Mouse (Mus musculus) midbrain, embryonic 15.5 days (tissue): ENCODE data around the gene Rtn3. TPM values are rescaled to one million over a fixed set of nuclear protein-coding genes. Genes with fewer than 3 reads are reported as not detected.
A peak's percentile ranks its signal among the peaks of the same experiment; 100 is the strongest.

Source experiments
- ATAC-seq: fragments of 200-750 bp; cut with Nextera tagmentation; replicated peaks from 2 replicates; pipeline ENCODE4 v1.8.0; 2017; ENCODE audit warnings: moderate TSS enrichment
- H3K27ac ChIP-seq: fragments of 300-500 bp; sonication (generic); 2 replicates; pipeline ENCODE4 v1.5.1; 2015; ENCODE audit warnings: mild to moderate bottlenecking, inconsistent platforms
- H3K27me3 ChIP-seq: fragments of 300-500 bp; sonication (generic); replicated peaks from 2 replicates; pipeline ENCODE4 v1.6.1; 2015; ENCODE audit warnings: inconsistent platforms
- H3K36me3 ChIP-seq: fragments of 300-500 bp; sonication (generic); replicated peaks from 2 replicates; pipeline ENCODE4 v1.6.1; 2015; ENCODE audit warnings: inconsistent platforms
- H3K4me1 ChIP-seq: fragments of 300-500 bp; sonication (generic); 2 replicates; pipeline ENCODE4 v1.6.1; 2015; ENCODE audit warnings: inconsistent platforms
- H3K4me2 ChIP-seq: fragments of 300-500 bp; sonication (generic); 2 replicates; pipeline ENCODE4 v1.6.1; 2015; ENCODE audit warnings: inconsistent platforms, mild to moderate bottlenecking, moderate library complexity
- H3K4me3 ChIP-seq: fragments of 300-500 bp; sonication (generic); 2 replicates; pipeline ENCODE4 v1.5.1; 2015; ENCODE audit warnings: mild to moderate bottlenecking, inconsistent platforms
- H3K9ac ChIP-seq: fragments of 300-500 bp; sonication (generic); 2 replicates; pipeline ENCODE4 v1.6.1; 2015; ENCODE audit warnings: mild to moderate bottlenecking, inconsistent platforms
- H3K9me3 ChIP-seq: fragments of 300-500 bp; sonication (generic); 2 replicates; pipeline ENCODE4 v1.6.1; 2016; ENCODE audit warnings: inconsistent platforms
- WGBS: fragments of 180-500 bp; shearing (Covaris S2); methylation state at CpG from one replicate; pipeline ENCODE4 v1.1.7; 2015; ENCODE audit warnings: mixed read lengths; 5-methylcytosine and 5-hydroxymethylcytosine counted together
- polyA plus RNA-seq: library from polyadenylated mRNA; unstranded; fragments of >200 nt; fragmentation: Nextera tagmentation; extraction: Ambion mirVana; gene quantifications from 2 replicates; pipeline ENCODE4 v1.2.1, GENCODE M21; 2015

Rtn3 gene
- polyA plus RNA-seq, result 644 and 648 TPM in 2 replicates

GRCm38 (mm10) chr19:7482599-7483511 lies at the start of gene Rtn3:
Gene Rtn3 (minus strand): TSS chr19:7483281.
- ATAC-seq, result peak; percentile 93
- H3K4me2 ChIP-seq, result peak within 1 kb of the TSS; percentile 60
- H3K36me3 ChIP-seq, result no peaks in the 10 kb centered on the region
- peak within 1 kb of the TSS; percentile 100 for H3K4me3 ChIP-seq
- no peaks in the 10 kb centered on the region for H3K9me3 ChIP-seq
- no peaks in the 10 kb centered on the region for H3K27me3 ChIP-seq
- under 1% methylated on average over 80 of the region's 80 CpGs for WGBS
- peak within 1 kb of the TSS; percentile 100 for H3K9ac ChIP-seq
- H3K4me1 ChIP-seq, result peaks cover 38% of the 10 kb centered on the region
- H3K27ac ChIP-seq, result peak within 1 kb of the TSS; percentile 100

- 88% methylated on average over 5 of the region's 5 CpGs for WGBS
- H3K27ac ChIP-seq, result no peak overlapping the region
- H3K4me3 ChIP-seq, result no peak overlapping the region
- H3K36me3 ChIP-seq, result peaks cover 10% of the 10 kb centered on the region; the same call in 1 of the 2 replicates
- no peak for ATAC-seq
- no peaks in the 10 kb centered on the region for H3K27me3 ChIP-seq
- H3K4me1 ChIP-seq, result no peaks in the 10 kb centered on the region
- no peak overlapping the region for H3K4me2 ChIP-seq
- no peaks in the 10 kb centered on the region for H3K9me3 ChIP-seq
- no peak overlapping the region for H3K9ac ChIP-seq
Measured at GRCm38 (mm10) chr19:7531906-7532305, 48.8 kb upstream of the Rtn3 start.

GRCm38 (mm10) chr19:7528639-7529428 lies 45.8 kb upstream of the Rtn3 start:
- Histone ChIP-seq H3K4me1 (no peaks in the 10 kb centered on the region), H3K4me3 (no peak overlapping the region), H3K27ac (no peak overlapping the region), H3K9me3 (no peaks in the 10 kb centered on the region), H3K36me3 (peaks cover 10% of the 10 kb centered on the region; the same call in 1 of the 2 replicates), H3K9ac (no peak overlapping the region), H3K4me2 (no peak overlapping the region), H3K27me3 (no peaks in the 10 kb centered on the region)
- 54% methylated on average over 7 of the region's 7 CpGs for WGBS
- ATAC-seq, result peak; percentile 75

GRCm38 (mm10) chr19:7524879-7525278 lies 41.8 kb upstream of the Rtn3 start:
- Histone ChIP-seq H3K36me3 (peaks cover 17% of the 10 kb centered on the region), H3K9me3 (no peaks in the 10 kb centered on the region), H3K27ac (no peak overlapping the region), H3K27me3 (no peaks in the 10 kb centered on the region), H3K4me1 (no peaks in the 10 kb centered on the region), H3K4me2 (no peak overlapping the region), H3K9ac (no peak overlapping the region), H3K4me3 (no peak overlapping the region)
- 83% methylated on average over 3 of the region's 3 CpGs for WGBS
- no peak for ATAC-seq

- no peak overlapping the region for H3K4me3 ChIP-seq
- H3K9me3 ChIP-seq, result no peaks in the 10 kb centered on the region
- no peak overlapping the region for H3K9ac ChIP-seq
- H3K36me3 ChIP-seq, result peaks cover 20% of the 10 kb centered on the region
- no peaks in the 10 kb centered on the region for H3K4me1 ChIP-seq
- H3K4me2 ChIP-seq, result no peak overlapping the region
- H3K27me3 ChIP-seq, result no peaks in the 10 kb centered on the region
- no peak for ATAC-seq
- H3K27ac ChIP-seq, result no peak overlapping the region
Measured at GRCm38 (mm10) chr19:7523781-7524180, 40.7 kb upstream of the Rtn3 start.

GRCm38 (mm10) chr19:7523292-7523691 lies 40.2 kb upstream of the Rtn3 start:
- Histone ChIP-seq H3K4me1 (no peaks in the 10 kb centered on the region), H3K9me3 (no peaks in the 10 kb centered on the region), H3K27me3 (no peaks in the 10 kb centered on the region), H3K4me2 (no peak overlapping the region), H3K4me3 (no peak overlapping the region), H3K27ac (no peak overlapping the region), H3K36me3 (peaks cover 20% of the 10 kb centered on the region), H3K9ac (no peak overlapping the region)
- WGBS, result 100% methylated on average over 1 of the region's 1 CpGs
- ATAC-seq, result no peak

- H3K36me3 ChIP-seq, result peaks cover 20% of the 10 kb centered on the region
- H3K27me3 ChIP-seq, result no peaks in the 10 kb centered on the region
- no peak overlapping the region for H3K4me3 ChIP-seq
- H3K27ac ChIP-seq, result no peak overlapping the region
- H3K9ac ChIP-seq, result no peak overlapping the region
- over 99% methylated on average over 2 of the region's 2 CpGs for WGBS
- no peaks in the 10 kb centered on the region for H3K4me1 ChIP-seq
- H3K9me3 ChIP-seq, result no peaks in the 10 kb centered on the region
- H3K4me2 ChIP-seq, result no peak overlapping the region
- ATAC-seq, result no peak
Measured at GRCm38 (mm10) chr19:7522856-7523255, 39.8 kb upstream of the Rtn3 start.

GRCm38 (mm10) chr19:7521619-7522018 lies 38.5 kb upstream of the Rtn3 start:
- Histone ChIP-seq H3K4me3 (no peak overlapping the region), H3K4me1 (no peaks in the 10 kb centered on the region), H3K27ac (no peak overlapping the region), H3K36me3 (peaks cover 20% of the 10 kb centered on the region), H3K27me3 (no peaks in the 10 kb centered on the region), H3K4me2 (no peak overlapping the region), H3K9me3 (no peaks in the 10 kb centered on the region), H3K9ac (no peak overlapping the region)
- no peak for ATAC-seq
- WGBS, result 96% methylated on average over 3 of the region's 3 CpGs

- ATAC-seq, result no peak
- H3K27me3 ChIP-seq, result no peaks in the 10 kb centered on the region
- WGBS, result 88% methylated on average over 1 of the region's 1 CpGs
- peaks cover 6% of the 10 kb centered on the region; the same call in 1 of the 2 replicates for H3K36me3 ChIP-seq
- H3K27ac ChIP-seq, result no peak overlapping the region
- H3K9ac ChIP-seq, result no peak overlapping the region
- no peaks in the 10 kb centered on the region for H3K9me3 ChIP-seq
- H3K4me2 ChIP-seq, result no peak overlapping the region
- no peak overlapping the region for H3K4me3 ChIP-seq
- H3K4me1 ChIP-seq, result no peaks in the 10 kb centered on the region
Measured at GRCm38 (mm10) chr19:7516437-7516836, 33.4 kb upstream of the Rtn3 start.

GRCm38 (mm10) chr19:7508026-7508425 lies 24.9 kb upstream of the Rtn3 start:
- no peak overlapping the region for H3K4me3 ChIP-seq
- no peak for ATAC-seq
- H3K27ac ChIP-seq, result no peak overlapping the region
- H3K4me1 ChIP-seq, result no peaks in the 10 kb centered on the region
- no peaks in the 10 kb centered on the region for H3K27me3 ChIP-seq
- H3K4me2 ChIP-seq, result no peak overlapping the region
- peaks cover 3% of the 10 kb centered on the region; the same call in 1 of the 2 replicates for H3K36me3 ChIP-seq
- H3K9ac ChIP-seq, result no peak overlapping the region
- H3K9me3 ChIP-seq, result no peaks in the 10 kb centered on the region
- WGBS, result 73% methylated on average over 4 of the region's 4 CpGs

- H3K4me3 ChIP-seq, result no peak overlapping the region
- ATAC-seq, result no peak
- H3K36me3 ChIP-seq, result peaks cover 3% of the 10 kb centered on the region; the same call in 1 of the 2 replicates
- H3K9ac ChIP-seq, result no peak overlapping the region
- no peaks in the 10 kb centered on the region for H3K9me3 ChIP-seq
- no peaks in the 10 kb centered on the region for H3K27me3 ChIP-seq
- no peaks in the 10 kb centered on the region for H3K4me1 ChIP-seq
- H3K4me2 ChIP-seq, result no peak overlapping the region
- 95% methylated on average over 1 of the region's 1 CpGs for WGBS
- no peak overlapping the region for H3K27ac ChIP-seq
Measured at GRCm38 (mm10) chr19:7506321-7506720, 23.2 kb upstream of the Rtn3 start.

- Histone ChIP-seq H3K9ac (no peak overlapping the region), H3K36me3 (no peaks in the 10 kb centered on the region), H3K4me3 (no peak overlapping the region), H3K27ac (no peak overlapping the region), H3K9me3 (no peaks in the 10 kb centered on the region), H3K27me3 (no peaks in the 10 kb centered on the region), H3K4me1 (no peaks in the 10 kb centered on the region), H3K4me2 (no peak overlapping the region)
- WGBS, result 90% methylated on average over 2 of the region's 2 CpGs
- ATAC-seq, result no peak
Measured at GRCm38 (mm10) chr19:7502432-7502831, 19.4 kb upstream of the Rtn3 start.
